Mouse (Mus musculus) MEL-GATA-1-ER (cell line): ENCODE results near the gene Cog1.

ENCODE experiments used
- DNase-seq: peaks from one replicate; pipeline ENCODE4 v3.0.0-alpha.2; 2012; ENCODE audit warnings: low read depth; ENCODE audit errors: extremely low read depth

Gene Cog1

GRCm38 (mm10) chr11:113666648-113667047 lies 17.7 kb downstream of the Cog1 start:
- DNase-seq: no peak

GRCm38 (mm10) chr11:113667122-113667521 lies 18.2 kb downstream of the Cog1 start:
- DNase-seq: no peak

GRCm38 (mm10) chr11:113667704-113668103 lies 18.7 kb downstream of the Cog1 start:
- DNase-seq: no peak

GRCm38 (mm10) chr11:113668857-113669256 lies 19.9 kb downstream of the Cog1 start:
- DNase-seq: no peak

GRCm38 (mm10) chr11:113669711-113670110 lies 20.7 kb downstream of the Cog1 start:
- no peak for DNase-seq

GRCm38 (mm10) chr11:113673614-113674013 lies 24.6 kb downstream of the Cog1 start:
- no peak for DNase-seq

- no peak for DNase-seq
These were observed 25.6 kb downstream of the Cog1 start for GRCm38 (mm10) chr11:113674595-113674994.

- DNase-seq: no peak
These were observed 27.9 kb downstream of the Cog1 start for GRCm38 (mm10) chr11:113676847-113677246.

- no peak for DNase-seq
These were observed 28.4 kb downstream of the Cog1 start for GRCm38 (mm10) chr11:113677378-113677777.

- DNase-seq: no peak
These were observed 29.4 kb downstream of the Cog1 start for GRCm38 (mm10) chr11:113678373-113678772.

- DNase-seq: peak; percentile 72
These were observed 32.0 kb downstream of the Cog1 start for GRCm38 (mm10) chr11:113680954-113681353.

- no peak for DNase-seq
These were observed 33.0 kb downstream of the Cog1 start for GRCm38 (mm10) chr11:113681979-113682378.

- DNase-seq: no peak
These were observed 34.1 kb downstream of the Cog1 start for GRCm38 (mm10) chr11:113682897-113683626.

GRCm38 (mm10) chr11:113683627-113683956 lies 34.6 kb downstream of the Cog1 start:
- DNase-seq: no peak

- DNase-seq: peak; percentile 83
These were observed 35.2 kb downstream of the Cog1 start, which contains the start of the genes Fam104a and D11Wsu47e for GRCm38 (mm10) chr11:113683957-113684706. TSS of gene Fam104a (minus strand) at chr11:113684155. TSS of gene D11Wsu47e (plus strand) at chr11:113684412.

- peak; percentile 59 for DNase-seq
These were observed 35.9 kb downstream of the Cog1 start for GRCm38 (mm10) chr11:113684707-113685426.

- DNase-seq: no peak
These were observed 38.1 kb downstream of the Cog1 start for GRCm38 (mm10) chr11:113687031-113687430.

- no peak for DNase-seq
These were observed 41.5 kb downstream of the Cog1 start for GRCm38 (mm10) chr11:113690506-113690905.

GRCm38 (mm10) chr11:113691318-113691717 lies 42.3 kb downstream of the Cog1 start:
- DNase-seq: no peak

- DNase-seq: no peak
These were observed 42.9 kb downstream of the Cog1 start for GRCm38 (mm10) chr11:113691851-113692250.

GRCm38 (mm10) chr11:113697571-113697970 lies 48.6 kb downstream of the Cog1 start:
- DNase-seq: no peak

GRCm38 (mm10) chr11:113698013-113698545 lies 49.1 kb downstream of the Cog1 start:
- no peak for DNase-seq
